Mouse (Mus musculus) heart, adult 9 months (tissue): ENCODE data around the gene Tmprss3.

Source experiments
- DNase-seq, 2 experiments: peaks; one replicate each; pipeline ENCODE4 v3.0.0; 2022; ENCODE audit warnings: low spot score in 2 of 2

Gene Tmprss3

GRCm38 (mm10) chr17:31198877-31199276 lies at the start of gene Tmprss3:
Gene Tmprss3, minus strand, starts transcription at chr17:31198977.
- no peak for DNase-seq

- no peak for DNase-seq
Observed at GRCm38 (mm10) chr17:31247144-31247543, 48.4 kb upstream of the Tmprss3 start.

- DNase-seq: peak in 1 of 2 experiments; percentile 59
Observed at GRCm38 (mm10) chr17:31245321-31245720, 46.5 kb upstream of the Tmprss3 start.

- no peak for DNase-seq
Observed at GRCm38 (mm10) chr17:31242764-31243163, 44.0 kb upstream of the Tmprss3 start.

- no peak for DNase-seq
Observed at GRCm38 (mm10) chr17:31241156-31241555, 42.4 kb upstream of the Tmprss3 start.

GRCm38 (mm10) chr17:31238234-31239020 lies 39.6 kb upstream of the Tmprss3 start:
- DNase-seq: no peak

- no peak for DNase-seq
Observed at GRCm38 (mm10) chr17:31235915-31236314, 37.1 kb upstream of the Tmprss3 start.

GRCm38 (mm10) chr17:31232251-31233010 lies 33.7 kb upstream of the Tmprss3 start:
- DNase-seq: no peak

GRCm38 (mm10) chr17:31231780-31232179 lies 33.0 kb upstream of the Tmprss3 start:
- no peak for DNase-seq

GRCm38 (mm10) chr17:31226931-31227330 lies 28.2 kb upstream of the Tmprss3 start:
- no peak for DNase-seq

- no peak for DNase-seq
Observed at GRCm38 (mm10) chr17:31226368-31226767, 27.6 kb upstream of the Tmprss3 start.

- no peak for DNase-seq
Observed at GRCm38 (mm10) chr17:31224591-31224990, 25.8 kb upstream of the Tmprss3 start.

GRCm38 (mm10) chr17:31223835-31224234 lies 25.1 kb upstream of the Tmprss3 start:
- no peak for DNase-seq

GRCm38 (mm10) chr17:31222810-31223310 lies 24.1 kb upstream of the Tmprss3 start:
- no peak for DNase-seq

GRCm38 (mm10) chr17:31216068-31216955 lies 17.5 kb upstream of the Tmprss3 start:
- no peak for DNase-seq

- no peak for DNase-seq
Observed at GRCm38 (mm10) chr17:31211881-31212280, 13.1 kb upstream of the Tmprss3 start.

GRCm38 (mm10) chr17:31210299-31210698 lies 11.5 kb upstream of the Tmprss3 start:
- no peak for DNase-seq

GRCm38 (mm10) chr17:31209376-31209930 lies 10.7 kb upstream of the Tmprss3 start:
- DNase-seq: no peak

GRCm38 (mm10) chr17:31208654-31209053 lies 9.9 kb upstream of the Tmprss3 start:
- no peak for DNase-seq

- no peak for DNase-seq
Observed at GRCm38 (mm10) chr17:31207771-31208334, 9.1 kb upstream of the Tmprss3 start, which contains the start of gene Ubash3a. Gene Ubash3a, plus strand, starts transcription at chr17:31207873.

GRCm38 (mm10) chr17:31196283-31196682 lies 2.5 kb downstream of the Tmprss3 start:
- no peak for DNase-seq
